26 mouse cellular contexts compared by ENCODE assay signal in genomic region chr12:98069110-98069509, GRCm38 (mm10).
DNase-seq lines count a peak whose midpoint lies in the region; ATAC-seq and TF ChIP-seq lines count a peak whose summit lies in the region.
"Had no signal": no experiment of that assay in that cellular context is flagged by ENCODE, and none has a peak within 500 bp of the region (broad histone marks: within the 10 kb centered on the region; RNA-seq: fewer than 3 reads in every experiment).

No protein-coding gene starts in this region.

- no peaks in the 10 kb centered on the region for H3K36me3 ChIP-seq in heart, embryonic 10.5 days
- H3K36me3 ChIP-seq in heart, embryonic 11.5 days (ENCODE audit: control insufficient read depth, insufficient read depth, low read length): no peaks in the 10 kb centered on the region
- H3K36me3 ChIP-seq in midbrain, embryonic 11.5 days (ENCODE audit: control insufficient read depth, insufficient read depth, low read length): no peaks in the 10 kb centered on the region
- no peaks in the 10 kb centered on the region for H3K36me3 ChIP-seq in midbrain, embryonic 16.5 days (ENCODE audit: control insufficient read depth, insufficient read depth, low read length)
- H3K36me3 ChIP-seq: forebrain, embryonic 15.5 days; heart, embryonic 12.5 days; hindbrain, embryonic 10.5 days; kidney, embryonic 15.5 days; limb, embryonic 12.5 days; liver, embryonic 12.5 days; midbrain, embryonic 10.5 days; neural tube, embryonic 15.5 days had no signal

- H3K4me1 ChIP-seq in heart, embryonic 10.5 days: 0 out of 2 replicates have a peak, but pooled peaks cover 3% of the 10 kb centered on the region
- no peaks in the 10 kb centered on the region for H3K4me1 ChIP-seq in heart, embryonic 11.5 days (ENCODE audit: control insufficient read depth, insufficient read depth, low read length)
- no peaks in the 10 kb centered on the region for H3K4me1 ChIP-seq in midbrain, embryonic 11.5 days (ENCODE audit: control insufficient read depth, insufficient read depth, low read length)
- no peaks in the 10 kb centered on the region for H3K4me1 ChIP-seq in midbrain, embryonic 16.5 days (ENCODE audit: control insufficient read depth, insufficient read depth, low read length)
- H3K4me1 ChIP-seq in cerebellum, adult 2 months (ENCODE audit: control insufficient read depth, insufficient read depth, low read length): no peaks in the 10 kb centered on the region
- H3K4me1 ChIP-seq: forebrain, embryonic 15.5 days; heart, embryonic 12.5 days; hindbrain, embryonic 10.5 days; kidney, embryonic 15.5 days; liver, embryonic 12.5 days; midbrain, embryonic 10.5 days; neural tube, embryonic 15.5 days had no signal

- ATAC-seq in heart, embryonic 11.5 days (replicated peaks; ENCODE audit: insufficient number of reproducible peaks, low FRiP score, low TSS enrichment): no peak
- ATAC-seq in midbrain, embryonic 11.5 days (ENCODE audit: low FRiP score): no peak
- ATAC-seq in midbrain, embryonic 16.5 days: no peak
- ATAC-seq: forebrain, embryonic 15.5 days; liver, embryonic 12.5 days had no signal

- WGBS in heart, embryonic 10.5 days: 38% methylated on average over 2 of the region's 2 CpGs
- 23% methylated on average over 2 of the region's 2 CpGs for WGBS in heart, embryonic 11.5 days (ENCODE audit: insufficient replicate concordance)
- 71% methylated on average over 2 of the region's 2 CpGs for WGBS in midbrain, embryonic 11.5 days
- WGBS in midbrain, embryonic 16.5 days: 79% methylated on average over 2 of the region's 2 CpGs
- 80% methylated on average over 2 of the region's 2 CpGs for WGBS in cerebellum, adult 2 months

- H3K27ac ChIP-seq in heart, embryonic 10.5 days: peak overlapping the region; percentile 47
- H3K27ac ChIP-seq in heart, embryonic 11.5 days (ENCODE audit: low read depth, low read length): no peak overlapping the region
- no peak overlapping the region for H3K27ac ChIP-seq in midbrain, embryonic 11.5 days (ENCODE audit: low read depth, low read length)
- no peak overlapping the region for H3K27ac ChIP-seq in midbrain, embryonic 16.5 days (ENCODE audit: low read length)
- no peak overlapping the region for H3K27ac ChIP-seq in cerebellum, adult 2 months (ENCODE audit: insufficient read depth, low read length)
- H3K27ac ChIP-seq: forebrain, embryonic 15.5 days; hindbrain, embryonic 10.5 days; kidney, embryonic 15.5 days; limb, embryonic 12.5 days; liver, embryonic 12.5 days; macrophage; midbrain, embryonic 10.5 days; neural tube, embryonic 15.5 days had no signal

- no peak overlapping the region for H3K4me3 ChIP-seq in heart, embryonic 10.5 days
- H3K4me3 ChIP-seq in heart, embryonic 11.5 days (ENCODE audit: low read depth, low read length): no peak overlapping the region
- no peak overlapping the region for H3K4me3 ChIP-seq in midbrain, embryonic 11.5 days (ENCODE audit: low read depth, low read length)
- no peak overlapping the region for H3K4me3 ChIP-seq in midbrain, embryonic 16.5 days (ENCODE audit: low read depth, low read length)
- H3K4me3 ChIP-seq in cerebellum, adult 2 months (replicated peaks; ENCODE audit: insufficient read depth, low read depth, low read length): no peak overlapping the region
- H3K4me3 ChIP-seq: forebrain, embryonic 15.5 days; heart, embryonic 12.5 days; hindbrain, embryonic 10.5 days; kidney, embryonic 15.5 days; limb, embryonic 12.5 days; liver, embryonic 12.5 days; midbrain, embryonic 10.5 days; neural tube, embryonic 15.5 days had no signal

- TF ChIP-seq POLR2A in cerebellum, adult 2 months (IDR thresholded peaks at IDR 0.05; ENCODE audit: borderline replicate concordance, insufficient read depth, low read length): no peak

- no peaks in the 10 kb centered on the region for H3K27me3 ChIP-seq in heart, embryonic 10.5 days (ENCODE audit: insufficient read depth, poor library complexity, severe bottlenecking)
- H3K27me3 ChIP-seq in heart, embryonic 11.5 days (ENCODE audit: control insufficient read depth, insufficient read depth, low read length): no peaks in the 10 kb centered on the region
- H3K27me3 ChIP-seq in midbrain, embryonic 11.5 days (ENCODE audit: control insufficient read depth, insufficient read depth, low read length): no peaks in the 10 kb centered on the region
- H3K27me3 ChIP-seq in midbrain, embryonic 16.5 days (ENCODE audit: control insufficient read depth, insufficient read depth, low read depth, low read length): no peaks in the 10 kb centered on the region
- H3K27me3 ChIP-seq in cerebellum, adult 2 months (ENCODE audit: control insufficient read depth, insufficient read depth, low read length): no peaks in the 10 kb centered on the region
- H3K27me3 ChIP-seq: forebrain, embryonic 15.5 days; heart, embryonic 12.5 days; kidney, embryonic 15.5 days; limb, embryonic 12.5 days; liver, embryonic 12.5 days; neural tube, embryonic 15.5 days had no signal

- H3K9me3 ChIP-seq in heart, embryonic 10.5 days: no peaks in the 10 kb centered on the region
- no peaks in the 10 kb centered on the region for H3K9me3 ChIP-seq in heart, embryonic 11.5 days (replicated peaks; ENCODE audit: control insufficient read depth, low read length)
- H3K9me3 ChIP-seq in midbrain, embryonic 11.5 days (ENCODE audit: control insufficient read depth, low read length): no peaks in the 10 kb centered on the region
- H3K9me3 ChIP-seq in midbrain, embryonic 16.5 days (replicated peaks; ENCODE audit: control insufficient read depth, low read length, poor library complexity, severe bottlenecking): no peaks in the 10 kb centered on the region
- H3K9me3 ChIP-seq: forebrain, embryonic 15.5 days; heart, embryonic 12.5 days; hindbrain, embryonic 10.5 days; kidney, embryonic 15.5 days; limb, embryonic 12.5 days; liver, embryonic 12.5 days; midbrain, embryonic 10.5 days; neural tube, embryonic 15.5 days had no signal

- H3K9ac ChIP-seq in heart, embryonic 11.5 days (ENCODE audit: low read depth, low read length): no peak overlapping the region
- H3K9ac ChIP-seq in midbrain, embryonic 11.5 days (ENCODE audit: low read length): no peak overlapping the region
- H3K9ac ChIP-seq in midbrain, embryonic 16.5 days (ENCODE audit: low read depth, low read length): no peak overlapping the region
- H3K9ac ChIP-seq: forebrain, embryonic 15.5 days; heart, embryonic 12.5 days; kidney, embryonic 15.5 days; limb, embryonic 12.5 days; liver, embryonic 12.5 days; neural tube, embryonic 15.5 days had no signal

- peak; percentile 79 for DNase-seq in heart, embryonic 10.5 days (ENCODE audit: low spot score)
- peak; percentile 37 for DNase-seq in midbrain, embryonic 11.5 days (ENCODE audit: low spot score, missing footprints)
- peak; percentile 6 for DNase-seq in lung, postnatal 36 days
- DNase-seq in cerebellum, adult 18-20 months: no peak
- DNase-seq in cerebellum, adult 2 months: no peak
- DNase-seq: adrenal gland, adult 8-10 months; cerebellum, adult 9-10 months; gastrocnemius, postnatal 10 days; heart, postnatal 10 days; kidney, adult 11 months; kidney, postnatal 36 days; layer of hippocampus, postnatal 36 days; right cerebral cortex, adult 18-20 months; right cerebral cortex, postnatal 4 days; thymus, postnatal 36 days had no signal

- no peak for TF ChIP-seq CTCF in cerebellum, adult 2 months (IDR thresholded peaks at IDR 0.05; ENCODE audit: borderline replicate concordance, insufficient read depth, low read depth, low read length)

- H3K4me2 ChIP-seq in heart, embryonic 11.5 days: no peak overlapping the region
- no peak overlapping the region for H3K4me2 ChIP-seq in midbrain, embryonic 11.5 days
- no peak overlapping the region for H3K4me2 ChIP-seq in midbrain, embryonic 16.5 days (ENCODE audit: low read length)
- H3K4me2 ChIP-seq: forebrain, embryonic 15.5 days; heart, embryonic 12.5 days; kidney, embryonic 15.5 days; limb, embryonic 12.5 days; liver, embryonic 12.5 days; neural tube, embryonic 15.5 days had no signal

Comparison
In these comparisons a context has a peak if more than half of its experiments do, and no peak if none do; other contexts are left out.
1. DNase-seq: peak in heart, embryonic 10.5 days (single experiment), midbrain, embryonic 11.5 days (single experiment) and lung, postnatal 36 days (single experiment); none in cerebellum, adult 18-20 months (0 of 2) and cerebellum, adult 2 months (0 of 2).